Mouse (Mus musculus) liver, adult 2 months (tissue): ENCODE results near the gene Utrn. TPM values are rescaled to one million over a fixed set of nuclear protein-coding genes. Genes with fewer than 3 reads are reported as not detected.

Source experiments
- DNase-seq: peaks from one replicate; pipeline ENCODE4 v3.0.0-alpha.2; 2011; ENCODE audit warnings: low read depth, low spot score; ENCODE audit errors: extremely low read depth
- H3K27ac ChIP-seq: fragments of 200-500 bp; replicated peaks from 2 replicates; pipeline ENCODE4 v1.5.1; 2012; ENCODE audit warnings: low read depth, mild to moderate bottlenecking, control low read depth, inconsistent platforms, low read length; ENCODE audit not compliant: insufficient read depth
- H3K27me3 ChIP-seq: fragments of 200-500 bp; 2 replicates; pipeline ENCODE4 v1.6.1; 2012; ENCODE audit warnings: mild to moderate bottlenecking, moderate library complexity, low read length, inconsistent platforms; ENCODE audit not compliant: control insufficient read depth, insufficient read depth
- H3K36me3 ChIP-seq: fragments of 200-500 bp; 2 replicates; pipeline ENCODE4 v1.6.1; 2012; ENCODE audit warnings: low read length, inconsistent platforms; ENCODE audit not compliant: control insufficient read depth, insufficient read depth
- H3K4me1 ChIP-seq: fragments of 200-500 bp; 2 replicates; pipeline ENCODE4 v1.6.1; 2011; ENCODE audit warnings: low read length; ENCODE audit not compliant: control insufficient read depth, insufficient read depth
- H3K4me3 ChIP-seq: fragments of 200-500 bp; 2 replicates; pipeline ENCODE4 v1.5.1; 2011; ENCODE audit warnings: low read depth, mild to moderate bottlenecking, control low read depth, low read length, moderate library complexity; ENCODE audit not compliant: insufficient read depth
- H3K79me2 ChIP-seq: fragments of 200-500 bp; 2 replicates; pipeline ENCODE4 v1.6.1; 2012; ENCODE audit warnings: inconsistent platforms, mild to moderate bottlenecking, low read length, moderate library complexity; ENCODE audit not compliant: control insufficient read depth, insufficient read depth
- H3K9ac ChIP-seq: fragments of 200-500 bp; 2 replicates; pipeline ENCODE4 v1.6.1; 2012; ENCODE audit warnings: low read depth, mild to moderate bottlenecking, control low read depth, inconsistent platforms, low read length
- CTCF ChIP-seq: fragments of 200-500 bp; IDR thresholded peaks from 2 replicates; pipeline ENCODE4 v1.5.1; 2011; ENCODE audit warnings: low read depth, low read length, control low read depth
- POLR2A ChIP-seq: fragments of 200-500 bp; IDR thresholded peaks from 2 replicates; pipeline ENCODE4 v1.6.1; 2011; ENCODE audit warnings: low read length, control low read depth; ENCODE audit not compliant: insufficient read depth; ENCODE audit errors: extremely low read depth
- WGBS: fragments of 180-500 bp; shearing (Covaris S2); methylation state at CpG from one replicate; pipeline ENCODE4 v1.1.7; 2018; 5-methylcytosine and 5-hydroxymethylcytosine counted together
- polyA plus RNA-seq: library from polyadenylated mRNA; depleted of rRNA; stranded (reverse); fragments of >200 nt; gene quantifications from 2 replicates; pipeline ENCODE4 v1.2.3, GENCODE M21; 2012
- total RNA-seq: library from RNA; depleted of rRNA; stranded (reverse); fragments of >200 nt; gene quantifications from 2 replicates; pipeline ENCODE4 v1.2.3, GENCODE M21; 2014

The Utrn gene
- total and polyA plus RNA-seq, 2 experiments, result 5.9 to 25.7 TPM

DNA sequence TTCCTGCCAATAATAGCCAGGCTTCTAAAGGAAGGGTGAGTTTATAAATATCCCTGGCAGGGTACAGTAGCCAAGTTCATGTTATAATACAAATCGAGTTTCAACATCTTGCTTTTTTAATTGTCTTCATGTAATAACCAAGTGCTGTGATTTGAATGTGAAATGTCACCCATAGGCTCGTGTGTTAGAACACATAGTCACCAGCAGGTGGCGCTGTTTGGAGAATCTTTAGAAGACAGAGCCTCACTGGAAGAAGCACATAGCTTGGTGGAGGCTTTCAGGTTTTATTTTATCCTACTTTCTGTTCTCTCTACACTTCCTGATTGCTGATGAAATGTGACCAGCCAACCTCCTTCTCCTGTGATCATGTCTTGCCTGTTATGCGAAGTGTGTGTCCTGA is 207.1 kb downstream of the Utrn start:
- 95% methylated on average over 4 of the region's 4 CpGs for WGBS
- Histone ChIP-seq H3K27me3 (no peaks in the 10 kb centered on the region), H3K79me2 (no peaks in the 10 kb centered on the region), H3K4me1 (peaks cover 2% of the 10 kb centered on the region; the same call in 1 of the 2 replicates), H3K36me3 (peaks cover 26% of the 10 kb centered on the region), H3K27ac (no peak overlapping the region), H3K9ac (no peak overlapping the region), H3K4me3 (no peak overlapping the region)
- DNase-seq, result no peak
- TF ChIP-seq CTCF (no peak), POLR2A (no peak)

DNA sequence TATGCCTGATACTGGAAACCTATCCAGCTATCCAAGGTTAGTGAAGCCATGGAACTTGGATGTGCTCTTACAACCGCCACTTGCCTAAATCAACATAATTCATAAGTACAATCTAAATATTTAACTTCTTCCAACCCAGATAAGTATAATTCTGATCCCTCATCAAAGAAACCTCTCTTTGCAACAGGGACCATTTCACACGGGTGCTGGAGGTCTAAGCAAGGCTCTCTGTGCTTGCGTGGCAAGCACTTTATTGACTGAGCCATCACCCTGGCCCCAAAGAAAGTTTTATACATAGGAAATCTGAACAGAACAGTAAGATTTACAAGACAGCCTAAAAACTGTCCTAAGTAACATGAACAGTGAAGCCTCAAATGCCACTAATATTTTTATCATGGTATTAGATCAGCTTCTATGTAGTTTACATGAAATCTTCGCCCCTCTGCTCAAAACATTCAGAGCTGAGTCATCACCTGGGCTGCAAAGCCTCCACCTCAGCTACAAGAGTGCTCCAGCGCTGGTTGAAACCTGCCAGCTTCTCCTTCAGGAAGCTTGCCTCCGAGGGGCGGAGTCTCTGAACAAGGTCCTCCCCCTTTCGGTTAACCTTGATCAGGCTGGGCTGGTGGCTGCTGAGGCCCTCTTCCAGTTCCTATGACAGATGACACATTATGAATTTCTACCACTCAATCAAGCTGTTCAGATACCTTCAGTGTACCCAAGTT is 211.0 kb downstream of the Utrn start:
- TF ChIP-seq POLR2A (no peak), CTCF (no peak)
- peaks cover 31% of the 10 kb centered on the region for H3K36me3 ChIP-seq
- DNase-seq, result no peak
- H3K4me1 ChIP-seq, result no peaks in the 10 kb centered on the region; the same call in 1 of the 2 replicates
- H3K4me3 ChIP-seq, result no peak overlapping the region
- H3K79me2 ChIP-seq, result no peaks in the 10 kb centered on the region
- H3K27me3 ChIP-seq, result no peaks in the 10 kb centered on the region
- WGBS, result 86% methylated on average over 8 of the region's 8 CpGs
- no peak overlapping the region for H3K9ac ChIP-seq
- no peak overlapping the region for H3K27ac ChIP-seq

DNA sequence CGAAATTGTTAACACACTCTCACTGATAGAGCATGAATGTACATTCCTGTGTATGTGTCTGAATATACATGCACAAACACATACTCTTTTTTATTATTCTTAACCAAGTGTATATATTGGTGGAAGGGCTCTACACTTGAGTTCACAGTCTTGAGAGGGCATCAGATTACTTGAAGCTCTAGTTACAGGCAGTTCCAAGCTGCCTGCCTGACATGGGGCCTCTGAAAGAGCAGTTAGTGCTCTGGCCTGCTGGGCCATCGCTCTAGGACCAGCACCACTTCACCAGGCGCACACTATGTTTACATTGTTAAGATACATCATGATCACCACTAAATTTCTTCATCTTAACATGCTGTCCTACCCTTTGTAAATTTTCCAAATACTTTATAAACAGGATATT is 216.2 kb downstream of the Utrn start:
- Histone ChIP-seq H3K27me3 (no peaks in the 10 kb centered on the region), H3K79me2 (no peaks in the 10 kb centered on the region), H3K4me1 (no peaks in the 10 kb centered on the region), H3K4me3 (no peak overlapping the region), H3K27ac (no peak overlapping the region), H3K36me3 (peaks cover 44% of the 10 kb centered on the region), H3K9ac (no peak overlapping the region)
- DNase-seq, result no peak
- WGBS, result 97% methylated on average over 3 of the region's 3 CpGs
- TF ChIP-seq POLR2A (no peak), CTCF (no peak)

DNA sequence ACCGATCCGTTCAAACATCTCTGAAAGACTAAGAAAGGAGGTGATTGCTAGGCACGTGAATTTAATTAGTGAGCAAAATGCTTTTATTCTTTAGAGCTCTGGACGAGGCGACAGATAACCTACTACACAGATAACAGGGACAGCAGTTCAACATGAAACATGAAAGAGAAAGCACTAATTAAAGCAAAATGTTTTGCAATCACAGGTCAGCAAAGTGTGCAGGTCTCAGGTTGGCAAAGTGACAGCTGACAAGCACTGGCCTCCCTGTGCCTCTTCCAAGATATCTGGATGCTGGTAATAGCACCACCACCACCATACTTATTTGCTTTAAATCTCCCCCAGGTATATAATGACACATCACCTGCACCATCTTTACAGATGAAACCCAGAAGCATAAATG is 223.0 kb downstream of the Utrn start:
- TF ChIP-seq CTCF, result no peak
- TF ChIP-seq POLR2A, result no peak
- peak; percentile 87 for DNase-seq
- H3K27me3 ChIP-seq, result no peaks in the 10 kb centered on the region
- 30% methylated on average over 5 of the region's 5 CpGs for WGBS
- H3K27ac ChIP-seq, result no peak overlapping the region
- no peaks in the 10 kb centered on the region for H3K4me1 ChIP-seq
- H3K4me3 ChIP-seq, result no peak overlapping the region; the same call in 1 of the 2 replicates
- H3K9ac ChIP-seq, result no peak overlapping the region
- H3K79me2 ChIP-seq, result no peaks in the 10 kb centered on the region
- H3K36me3 ChIP-seq, result peaks cover 13% of the 10 kb centered on the region

DNA sequence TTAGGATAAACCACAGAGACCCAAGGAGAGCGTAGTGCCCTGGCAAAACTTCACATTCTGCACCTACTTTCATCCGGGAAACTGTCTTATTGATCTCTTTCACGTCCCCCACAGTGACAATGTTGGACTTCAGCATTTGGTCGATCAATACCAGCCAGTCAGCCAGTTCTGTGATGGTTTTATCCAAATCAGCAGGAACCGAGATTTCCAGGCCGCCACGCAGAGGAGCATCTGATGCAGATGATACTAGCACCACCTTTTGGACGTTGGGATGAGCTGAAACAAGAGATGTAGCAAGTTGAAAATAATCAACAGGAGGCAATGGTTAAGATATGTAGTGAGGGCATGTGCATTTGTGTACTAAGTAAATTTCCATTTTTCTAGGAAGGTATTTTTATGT is 225.8 kb downstream of the Utrn start:
- Histone ChIP-seq H3K27me3 (no peaks in the 10 kb centered on the region), H3K4me1 (no peaks in the 10 kb centered on the region), H3K79me2 (no peaks in the 10 kb centered on the region), H3K27ac (no peak overlapping the region), H3K4me3 (no peak overlapping the region), H3K36me3 (peaks cover 10% of the 10 kb centered on the region), H3K9ac (no peak overlapping the region)
- TF ChIP-seq CTCF (peak; percentile 29; the same call in 1 of the 2 replicates), POLR2A (no peak)
- 27% methylated on average over 8 of the region's 8 CpGs for WGBS
- DNase-seq, result peak; percentile 94

DNA sequence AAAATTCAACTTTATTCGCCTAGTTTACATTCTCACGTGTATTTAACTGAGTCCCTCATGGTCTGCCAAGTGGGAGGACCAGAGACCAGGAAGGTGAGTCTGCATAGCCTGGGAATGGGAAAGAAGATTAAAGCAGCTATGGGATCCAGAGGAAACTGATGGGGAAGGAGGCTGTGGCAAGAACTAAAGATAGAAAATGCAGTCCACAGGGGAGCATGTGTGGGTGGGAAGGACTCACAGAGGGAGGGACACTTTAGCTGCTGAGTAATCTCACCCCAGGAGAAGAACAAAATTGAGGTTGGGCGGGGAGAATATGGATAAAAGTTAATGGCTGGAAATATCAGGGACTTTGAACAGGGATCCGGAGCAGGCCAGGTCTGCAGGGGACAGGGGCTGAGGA is 229.5 kb downstream of the Utrn start:
- Histone ChIP-seq H3K79me2 (no peaks in the 10 kb centered on the region), H3K9ac (no peak overlapping the region), H3K27ac (no peak overlapping the region), H3K4me3 (no peak overlapping the region), H3K27me3 (no peaks in the 10 kb centered on the region), H3K36me3 (peaks cover 27% of the 10 kb centered on the region), H3K4me1 (no peaks in the 10 kb centered on the region)
- no peak for TF ChIP-seq CTCF
- TF ChIP-seq POLR2A, result no peak
- DNase-seq, result no peak
- WGBS, result 88% methylated on average over 4 of the region's 4 CpGs
